Mouse (Mus musculus): ENCODE results near the gene Med22. TPM values are rescaled to one million over a fixed set of nuclear protein-coding genes. Genes with fewer than 3 reads are reported as not detected.

Gene Med22
- total RNA-seq, 2 experiments from 2014 or later, result 30.6 to 34.7 TPM

- no peak for DNase-seq (ENCODE audit: low spot score in 2 of 2)
These were observed 31.9 kb downstream of the Med22 start for GRCm38 (mm10) chr2:26878571-26878970.

- DNase-seq (ENCODE audit: low spot score in 2 of 2), result no peak
These were observed 39.8 kb downstream of the Med22 start for GRCm38 (mm10) chr2:26870666-26871065.

GRCm38 (mm10) chr2:26864879-26865278 lies 45.6 kb downstream of the Med22 start, which contains the start of gene Abo:
TSS of gene Abo (minus strand) at chr2:26864979.
- DNase-seq (ENCODE audit: low spot score in 2 of 2), result no peak

GRCm38 (mm10) chr2:26862856-26863255 lies 47.6 kb downstream of the Med22 start:
- DNase-seq (ENCODE audit: low spot score in 2 of 2), result no peak

Other genes starting within 250 kb of the Med22 start
- gene Lcn4, start 239.4 kb downstream of the Med22 start, total RNA-seq (2021), result not detected
- gene Abo, start 45.7 kb downstream of the Med22 start, total RNA-seq (2021), result not detected
- gene Surf6, start 7.8 kb downstream of the Med22 start, total RNA-seq (2021), result 10 to 100 TPM; 15.7 to 17.6 TPM
- 100 to 1,000 TPM; 463 to 500 TPM for gene Rpl7a, start 87 bp upstream of the Med22 start, total RNA-seq (2021)
- gene Surf2, start 5.7 kb upstream of the Med22 start, total RNA-seq (2021), result 10 to 100 TPM; 15.5 to 17.8 TPM
- gene Surf1, start 5.9 kb upstream of the Med22 start, total RNA-seq (2021), result 10 to 100 TPM; 38.9 to 44.9 TPM
- 100 to 1,000 TPM; 116 to 119 TPM for gene Surf4, start 23.3 kb upstream of the Med22 start, total RNA-seq (2021)
- gene Stkld1, start 23.4 kb upstream of the Med22 start, total RNA-seq (2021), result not detected
- 10 to 100 TPM; 23.8 to 29.4 TPM for gene Rexo4, start 53.7 kb upstream of the Med22 start, total RNA-seq (2021)
- under 1 TPM; 0.05 to 0.21 TPM for gene Adamts13, start 62.7 kb upstream of the Med22 start, total RNA-seq (2021)
- 10 to 100 TPM; 34.8 to 38.5 TPM for gene Cacfd1, start 99.2 kb upstream of the Med22 start, total RNA-seq (2021)
- under 1 TPM; 0.32 to 0.49 TPM for gene Slc2a6, start 117.3 kb upstream of the Med22 start, total RNA-seq (2021)
- 100 to 1,000 TPM; 111 to 118 TPM for gene Mymk, start 161.5 kb upstream of the Med22 start, total RNA-seq (2021)
- 1 to 10 TPM; 2.5 to 4.6 TPM for gene Adamtsl2, start 168.7 kb upstream of the Med22 start, total RNA-seq (2021)
- under 1 TPM; 0.29 to 0.39 TPM for gene Fam163b, start 231.8 kb upstream of the Med22 start, total RNA-seq (2021)